Mouse (Mus musculus) right cerebral cortex, postnatal 25 days (tissue): ENCODE data around the gene Guca1b.

ENCODE experiments used
- DNase-seq: peaks from one replicate; pipeline ENCODE4 v3.0.0; 2022

Gene Guca1b

GRCm38 (mm10) chr17:47385145-47385544, at the start of gene Guca1b:
Gene Guca1b (plus strand): TSS chr17:47385393.
- no peak for DNase-seq

- DNase-seq = no peak
Measured at GRCm38 (mm10) chr17:47343121-47343520, 42.1 kb upstream of the Guca1b start.

GRCm38 (mm10) chr17:47349721-47350319, 35.4 kb upstream of the Guca1b start:
- DNase-seq = no peak

- DNase-seq = no peak
Measured at GRCm38 (mm10) chr17:47359964-47360363, 25.2 kb upstream of the Guca1b start.

GRCm38 (mm10) chr17:47361343-47361742, 23.9 kb upstream of the Guca1b start:
- no peak for DNase-seq

GRCm38 (mm10) chr17:47368401-47369086, 16.6 kb upstream of the Guca1b start, which contains the start of gene Mrps10:
Gene Mrps10 (plus strand): TSS chr17:47368887.
- DNase-seq = peak; percentile 87

GRCm38 (mm10) chr17:47369087-47369443, 16.1 kb upstream of the Guca1b start:
- no peak for DNase-seq

- no peak for DNase-seq
Measured at GRCm38 (mm10) chr17:47371451-47371850, 13.7 kb upstream of the Guca1b start.

GRCm38 (mm10) chr17:47373991-47374390, 11.2 kb upstream of the Guca1b start:
- DNase-seq = no peak

- DNase-seq = no peak
Measured at GRCm38 (mm10) chr17:47376779-47377280, 8.4 kb upstream of the Guca1b start.

- no peak for DNase-seq
Measured at GRCm38 (mm10) chr17:47378133-47378532, 7.1 kb upstream of the Guca1b start.

- DNase-seq = no peak
Measured at GRCm38 (mm10) chr17:47381917-47382316, 3.3 kb upstream of the Guca1b start.

- no peak for DNase-seq
Measured at GRCm38 (mm10) chr17:47383266-47383665, 1.9 kb upstream of the Guca1b start.

- no peak for DNase-seq
Measured at GRCm38 (mm10) chr17:47384064-47384463, 1.1 kb upstream of the Guca1b start.

- DNase-seq = no peak
Measured at GRCm38 (mm10) chr17:47386649-47387048, 1.5 kb downstream of the Guca1b start.

GRCm38 (mm10) chr17:47394223-47394869, 9.2 kb downstream of the Guca1b start:
- DNase-seq = no peak

GRCm38 (mm10) chr17:47395376-47395913, 10.3 kb downstream of the Guca1b start:
- no peak for DNase-seq

GRCm38 (mm10) chr17:47399091-47399490, 13.9 kb downstream of the Guca1b start:
- DNase-seq = no peak

- DNase-seq = no peak
Measured at GRCm38 (mm10) chr17:47400451-47400850, 15.3 kb downstream of the Guca1b start, which contains the start of gene Guca1a. Gene Guca1a (minus strand): TSS chr17:47400584.

GRCm38 (mm10) chr17:47407717-47408557, 22.7 kb downstream of the Guca1b start:
- DNase-seq = no peak

GRCm38 (mm10) chr17:47408558-47408898, 23.3 kb downstream of the Guca1b start:
- no peak for DNase-seq
